Mouse (Mus musculus): Measurements from ENCODE around the gene Ahdc1. TPM values are rescaled to one million over a fixed set of nuclear protein-coding genes. Genes with fewer than 3 reads are reported as not detected.

Ahdc1 gene
- polyA plus RNA-seq, 2 experiments = 0.53 to 1.3 TPM

GRCm38 (mm10) chr4:133120833-133121321 is 109.8 kb downstream of the Ahdc1 start:
- no peak for ATAC-seq (ENCODE audit: insufficient read depth)
- Histone ChIP-seq H3K4me2 (ENCODE audit: low read depth) (no peak overlapping the region), H3K4me3 (ENCODE audit: insufficient read depth in 1 of 2, low read depth in 2 of 2, low read length in 2 of 2) (no peak overlapping the region), H3K9ac (replicated peaks) (no peak overlapping the region), H3K9me3 (ENCODE audit: control insufficient read depth, low read length) (no peaks in the 10 kb centered on the region; the same call in 1 of the 2 replicates), H3K4me1 (replicated peaks; ENCODE audit: control insufficient read depth in 2 of 2, insufficient read depth in 2 of 2, low read length in 1 of 2) (peaks cover 0 to 9% of the 10 kb centered on the region in 2 experiments; a peak in 2 of 4 replicates), H3K27me3 (ENCODE audit: control insufficient read depth, insufficient read depth, low read length) (no peaks in the 10 kb centered on the region), H3K27ac (no peak overlapping the region), H3K36me3 (replicated peaks; ENCODE audit: control insufficient read depth, insufficient read depth, low read depth) (no peaks in the 10 kb centered on the region)
- 47% methylated on average over 11 of the region's 11 CpGs for WGBS (ENCODE audit: insufficient replicate concordance)
- no peak for TF ChIP-seq EP300 (IDR thresholded peaks at IDR 0.05; ENCODE audit: low read depth)
- no peak for TF ChIP-seq CTCF (IDR thresholded peaks at IDR 0.05; ENCODE audit: low read depth)
- no peak for DNase-seq (ENCODE audit: low read depth in 3 of 3, low spot score in 3 of 3)

GRCm38 (mm10) chr4:133121416-133121815 is 110.4 kb downstream of the Ahdc1 start:
- no peak overlapping the region for H3K27ac ChIP-seq
- no peak for DNase-seq (ENCODE audit: low read depth in 3 of 3, low spot score in 3 of 3)
- ATAC-seq (ENCODE audit: insufficient read depth) = no peak
- 62% methylated on average over 1 of the region's 1 CpGs for WGBS (ENCODE audit: insufficient replicate concordance)
- no peaks in the 10 kb centered on the region for H3K36me3 ChIP-seq (replicated peaks; ENCODE audit: control insufficient read depth, insufficient read depth, low read depth)
- H3K9ac ChIP-seq (replicated peaks) = no peak overlapping the region
- TF ChIP-seq EP300 (IDR thresholded peaks at IDR 0.05; ENCODE audit: low read depth) (no peak), CTCF (IDR thresholded peaks at IDR 0.05; ENCODE audit: low read depth) (no peak)
- no peaks in the 10 kb centered on the region; the same call in 1 of the 2 replicates for H3K9me3 ChIP-seq (ENCODE audit: control insufficient read depth, low read length)
- peaks cover 0 to 9% of the 10 kb centered on the region in 2 experiments; a peak in 2 of 4 replicates for H3K4me1 ChIP-seq (replicated peaks; ENCODE audit: control insufficient read depth in 2 of 2, insufficient read depth in 2 of 2, low read length in 1 of 2)
- H3K27me3 ChIP-seq (ENCODE audit: control insufficient read depth, insufficient read depth, low read length) = no peaks in the 10 kb centered on the region
- H3K4me3 ChIP-seq (ENCODE audit: insufficient read depth in 1 of 2, low read depth in 2 of 2, low read length in 2 of 2) = no peak overlapping the region
- H3K4me2 ChIP-seq (ENCODE audit: low read depth) = no peak overlapping the region

GRCm38 (mm10) chr4:133121974-133122637 is 111.0 kb downstream of the Ahdc1 start:
- Histone ChIP-seq H3K4me2 (ENCODE audit: low read depth) (no peak overlapping the region), H3K4me3 (ENCODE audit: insufficient read depth in 1 of 2, low read depth in 2 of 2, low read length in 2 of 2) (no peak overlapping the region), H3K36me3 (replicated peaks; ENCODE audit: control insufficient read depth, insufficient read depth, low read depth) (no peaks in the 10 kb centered on the region), H3K27me3 (ENCODE audit: control insufficient read depth, insufficient read depth, low read length) (no peaks in the 10 kb centered on the region), H3K9ac (replicated peaks) (no peak overlapping the region), H3K9me3 (ENCODE audit: control insufficient read depth, low read length) (no peaks in the 10 kb centered on the region; the same call in 1 of the 2 replicates), H3K4me1 (replicated peaks; ENCODE audit: control insufficient read depth in 2 of 2, insufficient read depth in 2 of 2, low read length in 1 of 2) (peaks cover 0 to 6% of the 10 kb centered on the region in 2 experiments; a peak in 2 of 4 replicates), H3K27ac (no peak overlapping the region)
- DNase-seq (ENCODE audit: low read depth in 3 of 3, low spot score in 3 of 3) (no peak), ATAC-seq (ENCODE audit: insufficient read depth) (no peak)
- 7% methylated on average over 5 of the region's 5 CpGs for WGBS (ENCODE audit: insufficient replicate concordance)
- TF ChIP-seq CTCF (IDR thresholded peaks at IDR 0.05; ENCODE audit: low read depth) = no peak
- no peak for TF ChIP-seq EP300 (IDR thresholded peaks at IDR 0.05; ENCODE audit: low read depth)

GRCm38 (mm10) chr4:133127079-133127478 is 116.0 kb downstream of the Ahdc1 start:
- H3K27ac ChIP-seq = no peak overlapping the region
- 41% methylated on average over 3 of the region's 3 CpGs for WGBS (ENCODE audit: insufficient replicate concordance)
- H3K27me3 ChIP-seq (ENCODE audit: control insufficient read depth, insufficient read depth, low read length) = no peaks in the 10 kb centered on the region
- ATAC-seq (ENCODE audit: insufficient read depth) (no peak), DNase-seq (ENCODE audit: low read depth in 3 of 3, low spot score in 3 of 3) (no peak)
- H3K4me1 ChIP-seq (replicated peaks; ENCODE audit: control insufficient read depth in 2 of 2, insufficient read depth in 2 of 2, low read length in 1 of 2) = peaks cover 11 to 17% of the 10 kb centered on the region in 2 experiments
- no peak for TF ChIP-seq CTCF (IDR thresholded peaks at IDR 0.05; ENCODE audit: low read depth)
- TF ChIP-seq EP300 (IDR thresholded peaks at IDR 0.05; ENCODE audit: low read depth) = no peak
- H3K9ac ChIP-seq (replicated peaks) = no peak overlapping the region
- H3K9me3 ChIP-seq (ENCODE audit: control insufficient read depth, low read length) = no peaks in the 10 kb centered on the region; the same call in 1 of the 2 replicates
- no peaks in the 10 kb centered on the region for H3K36me3 ChIP-seq (replicated peaks; ENCODE audit: control insufficient read depth, insufficient read depth, low read depth)
- H3K4me3 ChIP-seq (ENCODE audit: insufficient read depth in 1 of 2, low read depth in 2 of 2, low read length in 2 of 2) = no peak overlapping the region
- H3K4me2 ChIP-seq (ENCODE audit: low read depth) = no peak overlapping the region

Other genes starting within 250 kb of the Ahdc1 start
- 43.2 and 55.6 TPM in 2 replicates for gene Rpa2, start 242.9 kb upstream of the Ahdc1 start, polyA plus RNA-seq (2012; rRNA removed)
- 95.7 and 104 TPM in 2 replicates for gene Rpa2, start 242.9 kb upstream of the Ahdc1 start, polyA plus RNA-seq (2014; fragmentation: Nextera tagmentation; extraction: Ambion mirVana)
- 2.0 and 2.3 TPM in 2 replicates for gene Themis2, start 214.9 kb upstream of the Ahdc1 start, polyA plus RNA-seq (2012; rRNA removed)
- gene Themis2, start 214.9 kb upstream of the Ahdc1 start, polyA plus RNA-seq (2014; fragmentation: Nextera tagmentation; extraction: Ambion mirVana) = 2.5 and 2.6 TPM in 2 replicates
- gene Ppp1r8, start 168.1 kb upstream of the Ahdc1 start, polyA plus RNA-seq (2012; rRNA removed) = 27.2 and 37.2 TPM in 2 replicates
- gene Ppp1r8, start 168.1 kb upstream of the Ahdc1 start, polyA plus RNA-seq (2014; fragmentation: Nextera tagmentation; extraction: Ambion mirVana) = 33.8 and 37.2 TPM in 2 replicates
- 10.0 and 12.9 TPM in 2 replicates for gene Stx12, start 126.8 kb upstream of the Ahdc1 start, polyA plus RNA-seq (2012; rRNA removed)
- gene Stx12, start 126.8 kb upstream of the Ahdc1 start, polyA plus RNA-seq (2014; fragmentation: Nextera tagmentation; extraction: Ambion mirVana) = 16.7 and 16.9 TPM in 2 replicates
- gene Fam76a, start 88.7 kb upstream of the Ahdc1 start, polyA plus RNA-seq (2012; rRNA removed) = 4.4 and 7.4 TPM in 2 replicates
- gene Fam76a, start 88.7 kb upstream of the Ahdc1 start, polyA plus RNA-seq (2014; fragmentation: Nextera tagmentation; extraction: Ambion mirVana) = 24.8 and 26.5 TPM in 2 replicates
- 0.79 and 1.0 TPM in 2 replicates for gene Fgr, start 37.2 kb upstream of the Ahdc1 start, polyA plus RNA-seq (2012; rRNA removed)
- gene Fgr, start 37.2 kb upstream of the Ahdc1 start, polyA plus RNA-seq (2014; fragmentation: Nextera tagmentation; extraction: Ambion mirVana) = 0.57 and 0.75 TPM in 2 replicates
- 11.4 and 12.0 TPM in 2 replicates for gene Wasf2, start 119.2 kb downstream of the Ahdc1 start, polyA plus RNA-seq (2012; rRNA removed)
- gene Wasf2, start 119.2 kb downstream of the Ahdc1 start, polyA plus RNA-seq (2014; fragmentation: Nextera tagmentation; extraction: Ambion mirVana) = 31.4 and 33.9 TPM in 2 replicates
- gene Cd164l2, start 200.9 kb downstream of the Ahdc1 start, polyA plus RNA-seq (2012; rRNA removed) = 0.05 and 0.06 TPM in 2 replicates
- not detected in 2 replicates for gene Cd164l2, start 200.9 kb downstream of the Ahdc1 start, polyA plus RNA-seq (2014; fragmentation: Nextera tagmentation; extraction: Ambion mirVana)
- 0.02 TPM in 1 of 2 replicates, not detected in the other for gene Gpr3, start 201.3 kb downstream of the Ahdc1 start, polyA plus RNA-seq (2012; rRNA removed)
- not detected in 2 replicates for gene Gpr3, start 201.3 kb downstream of the Ahdc1 start, polyA plus RNA-seq (2014; fragmentation: Nextera tagmentation; extraction: Ambion mirVana)
- gene Map3k6, start 229.6 kb downstream of the Ahdc1 start, polyA plus RNA-seq (2012; rRNA removed) = 2.0 and 2.4 TPM in 2 replicates
- gene Map3k6, start 229.6 kb downstream of the Ahdc1 start, polyA plus RNA-seq (2014; fragmentation: Nextera tagmentation; extraction: Ambion mirVana) = 1.2 and 1.5 TPM in 2 replicates

Measured in liver, embryonic 14.5 days (tissue).